Comparison of ENCODE assay signal across 8 mouse cellular contexts in genomic region chr2:155237276-155237675, GRCm38 (mm10). TPM values are rescaled to one million over a fixed set of nuclear protein-coding genes. Genes with fewer than 3 reads are reported as not detected.
DNase-seq lines count a peak whose midpoint lies in the region; ATAC-seq and TF ChIP-seq lines count a peak whose summit lies in the region.

No protein-coding gene starts in this region.

- peak overlapping the region; percentile 92 for H3K4me3 ChIP-seq in lung, embryonic 14.5 days (ENCODE audit: low read depth, low read length)
- H3K4me3 ChIP-seq in hindbrain, embryonic 16.5 days (ENCODE audit: low read length): peak overlapping the region; percentile 81
- peak overlapping the region; percentile 75 for H3K4me3 ChIP-seq in myocyte

- TF ChIP-seq CTCF in lung, embryonic 14.5 days (IDR thresholded peaks at IDR 0.05; ENCODE audit: low read depth): no peak

- peak; percentile 6 for DNase-seq in lung, embryonic 14.5 days
- no peak for DNase-seq in lung, postnatal 4 days
- peak; percentile 2 for DNase-seq in embryo, embryonic 9.5 days (ENCODE audit: extremely low spot score)
- no peak for DNase-seq in left cerebral cortex, adult 8-10 months (ENCODE audit: low spot score in 2 of 2)

- H3K9me3 ChIP-seq in lung, embryonic 14.5 days (ENCODE audit: low read depth, low read length): no peaks in the 10 kb centered on the region
- no peaks in the 10 kb centered on the region for H3K9me3 ChIP-seq in hindbrain, embryonic 16.5 days (ENCODE audit: control insufficient read depth, low read length)

- H3K27me3 ChIP-seq in lung, embryonic 14.5 days (ENCODE audit: insufficient read depth, low read length): no peaks in the 10 kb centered on the region
- no peaks in the 10 kb centered on the region for H3K27me3 ChIP-seq in hindbrain, embryonic 16.5 days (replicated peaks; ENCODE audit: control insufficient read depth, insufficient read depth, low read length)
- H3K27me3 ChIP-seq in myocyte (ENCODE audit: control insufficient read depth, insufficient read depth, insufficient read length): no peaks in the 10 kb centered on the region

- no peaks in the 10 kb centered on the region for H3K4me1 ChIP-seq in lung, embryonic 14.5 days (ENCODE audit: insufficient read depth)
- H3K4me1 ChIP-seq in hindbrain, embryonic 16.5 days (ENCODE audit: control insufficient read depth, insufficient read depth, low read depth, low read length): peaks cover 21% of the 10 kb centered on the region

- H3K27ac ChIP-seq in lung, embryonic 14.5 days (ENCODE audit: low read depth): peak overlapping the region; percentile 91; the same call in 1 of the 2 replicates
- H3K27ac ChIP-seq in hindbrain, embryonic 16.5 days (ENCODE audit: low read depth, low read length): no peak overlapping the region

- peak overlapping the region; percentile 90 for H3K4me2 ChIP-seq in lung, embryonic 14.5 days
- H3K4me2 ChIP-seq in hindbrain, embryonic 16.5 days (ENCODE audit: low read length): peak overlapping the region; percentile 92
- peak overlapping the region; percentile 90 for H3K4me2 ChIP-seq in myocyte (ENCODE audit: low read depth)

- peak overlapping the region; percentile 93 for H3K9ac ChIP-seq in lung, embryonic 14.5 days
- peak overlapping the region; percentile 93 for H3K9ac ChIP-seq in hindbrain, embryonic 16.5 days (ENCODE audit: low read depth, low read length)

- H3K36me3 ChIP-seq in lung, embryonic 14.5 days (ENCODE audit: insufficient read depth): peaks cover 4% of the 10 kb centered on the region; the same call in 1 of the 2 replicates
- H3K36me3 ChIP-seq in hindbrain, embryonic 16.5 days (ENCODE audit: control insufficient read depth, insufficient read depth, low read length): no peaks in the 10 kb centered on the region
- no peaks in the 10 kb centered on the region for H3K36me3 ChIP-seq in myocyte (ENCODE audit: control insufficient read depth, insufficient read depth)

- no peak overlapping the region for H3ac ChIP-seq in myocyte (ENCODE audit: control insufficient read depth, insufficient read length)

- peaks cover 48% of the 10 kb centered on the region for H3K79me2 ChIP-seq in myocyte (ENCODE audit: control insufficient read depth, insufficient read depth)

- 11% methylated on average over 4 of the region's 4 CpGs for WGBS in lung, embryonic 14.5 days
- 21% methylated on average over 4 of the region's 4 CpGs for WGBS in hindbrain, embryonic 16.5 days

- TF ChIP-seq POLR2A in myocyte (IDR thresholded peaks at IDR 0.05; ENCODE audit: insufficient read length, low read depth): no peak

- ATAC-seq in lung, embryonic 14.5 days (ENCODE audit: insufficient read depth): no peak
- ATAC-seq in hindbrain, embryonic 16.5 days: no peak
- no peak for ATAC-seq in granulocyte monocyte progenitor cell, adult 5-6 weeks (replicated peaks; ENCODE audit: poor library complexity, severe bottlenecking)
- ATAC-seq in megakaryocyte-erythroid progenitor cell, adult 5-6 weeks (replicated peaks; ENCODE audit: low FRiP score, low TSS enrichment, poor library complexity, severe bottlenecking): no peak

TF ChIP-seq in myocyte, 11 proteins besides CTCF, POLR2A, EP300 and RAD21:
- TF ChIP-seq TCF3 (IDR thresholded peaks at IDR 0.05; ENCODE audit: insufficient read length, low read depth): no peak
- TF ChIP-seq CEBPB (IDR thresholded peaks at IDR 0.05; ENCODE audit: insufficient read depth, poor library complexity, severe bottlenecking): no peak
- no peak for TF ChIP-seq MYOD1 (IDR thresholded peaks at IDR 0.05; ENCODE audit: control insufficient read depth in 1 of 3, insufficient read length in 2 of 3, low read depth in 2 of 3)
- no peak for TF ChIP-seq POLR2AphosphoS2 (IDR thresholded peaks at IDR 0.05; ENCODE audit: insufficient read length, low read depth)
- no peak for TF ChIP-seq MYOG (IDR thresholded peaks at IDR 0.05; ENCODE audit: control insufficient read depth in 1 of 3, insufficient read depth in 1 of 3, insufficient read length in 2 of 3, low read depth in 2 of 3)
- no peak for TF ChIP-seq E2F4 (IDR thresholded peaks at IDR 0.05; ENCODE audit: insufficient read depth)
TF ChIP-seq in myocyte: peak in this region for 0.

RNA-seq across cellular contexts. Expression of gene Dynlrb1, which starts 0.9 kb away (rescaled TPM):
- 397 and 400 TPM in 2 replicates for polyA plus RNA-seq in lung, embryonic 14.5 days (2014; fragmentation: Nextera tagmentation; extraction: Ambion mirVana)
- 746 and 788 TPM in 2 replicates for polyA plus RNA-seq in hindbrain, embryonic 16.5 days (2015; fragmentation: Nextera tagmentation; extraction: Ambion mirVana)
- 418 TPM for polyA plus RNA-seq in myocyte (2012; fragmentation: generic; extraction: Trizol)
- total RNA-seq in granulocyte monocyte progenitor cell, adult 5-6 weeks (2014; fragmentation: Nextera tagmentation): 233 and 296 TPM in 2 replicates
- total RNA-seq in granulocyte monocyte progenitor cell, adult 5-6 weeks (2017): 203 and 267 TPM in 2 replicates
- total RNA-seq in megakaryocyte-erythroid progenitor cell, adult 5-6 weeks (2014; fragmentation: Nextera tagmentation): 192 and 212 TPM in 2 replicates
- 189 and 243 TPM in 2 replicates for total RNA-seq in megakaryocyte-erythroid progenitor cell, adult 5-6 weeks (2017)
- total RNA-seq in left cerebral cortex, adult 8-10 months (2022): 100 to 1,000 TPM; 217 to 305 (median 251) TPM

RNA-seq across cellular contexts. Expression of gene Map1lc3a, which starts 38.8 kb away (rescaled TPM):
- 149 and 162 TPM in 2 replicates for polyA plus RNA-seq in lung, embryonic 14.5 days (2014; fragmentation: Nextera tagmentation; extraction: Ambion mirVana)
- polyA plus RNA-seq in hindbrain, embryonic 16.5 days (2015; fragmentation: Nextera tagmentation; extraction: Ambion mirVana): 693 and 772 TPM in 2 replicates
- polyA plus RNA-seq in myocyte (2012; fragmentation: generic; extraction: Trizol): 413 TPM
- total RNA-seq in granulocyte monocyte progenitor cell, adult 5-6 weeks (2014; fragmentation: Nextera tagmentation): 0.60 and 2.2 TPM in 2 replicates
- total RNA-seq in granulocyte monocyte progenitor cell, adult 5-6 weeks (2017): 1.1 and 1.3 TPM in 2 replicates
- 4.4 and 5.2 TPM in 2 replicates for total RNA-seq in megakaryocyte-erythroid progenitor cell, adult 5-6 weeks (2014; fragmentation: Nextera tagmentation)
- 2.7 TPM in 1 of 2 replicates, not detected in the other for total RNA-seq in megakaryocyte-erythroid progenitor cell, adult 5-6 weeks (2017)
- total RNA-seq in left cerebral cortex, adult 8-10 months (2022): 100 to 1,000 TPM; 303 to 332 (median 311) TPM

Comparison
In these comparisons a context has a peak if more than half of its experiments do, and no peak if none do; other contexts are left out.
1. DNase-seq: peak in lung, embryonic 14.5 days (single experiment) and embryo, embryonic 9.5 days (single experiment); none in lung, postnatal 4 days (0 of 2) and left cerebral cortex, adult 8-10 months (0 of 2).
2. RNA of gene Map1lc3a, which starts 38.8 kb away (total RNA-seq): 303 to 332 TPM in left cerebral cortex, adult 8-10 months; 2.7 to 5.2 TPM in megakaryocyte-erythroid progenitor cell, adult 5-6 weeks and 0.60 to 2.2 TPM in granulocyte monocyte progenitor cell, adult 5-6 weeks; every median in the first group is over 10 times any median in the second.
3. Peak in every context shown above with its lines, with median percentiles within 50 percentile points of each other: H3K4me2 ChIP-seq and H3K4me3 ChIP-seq.